ENCODE assay signal across 10 mouse cellular contexts in the genomic region with DNA sequence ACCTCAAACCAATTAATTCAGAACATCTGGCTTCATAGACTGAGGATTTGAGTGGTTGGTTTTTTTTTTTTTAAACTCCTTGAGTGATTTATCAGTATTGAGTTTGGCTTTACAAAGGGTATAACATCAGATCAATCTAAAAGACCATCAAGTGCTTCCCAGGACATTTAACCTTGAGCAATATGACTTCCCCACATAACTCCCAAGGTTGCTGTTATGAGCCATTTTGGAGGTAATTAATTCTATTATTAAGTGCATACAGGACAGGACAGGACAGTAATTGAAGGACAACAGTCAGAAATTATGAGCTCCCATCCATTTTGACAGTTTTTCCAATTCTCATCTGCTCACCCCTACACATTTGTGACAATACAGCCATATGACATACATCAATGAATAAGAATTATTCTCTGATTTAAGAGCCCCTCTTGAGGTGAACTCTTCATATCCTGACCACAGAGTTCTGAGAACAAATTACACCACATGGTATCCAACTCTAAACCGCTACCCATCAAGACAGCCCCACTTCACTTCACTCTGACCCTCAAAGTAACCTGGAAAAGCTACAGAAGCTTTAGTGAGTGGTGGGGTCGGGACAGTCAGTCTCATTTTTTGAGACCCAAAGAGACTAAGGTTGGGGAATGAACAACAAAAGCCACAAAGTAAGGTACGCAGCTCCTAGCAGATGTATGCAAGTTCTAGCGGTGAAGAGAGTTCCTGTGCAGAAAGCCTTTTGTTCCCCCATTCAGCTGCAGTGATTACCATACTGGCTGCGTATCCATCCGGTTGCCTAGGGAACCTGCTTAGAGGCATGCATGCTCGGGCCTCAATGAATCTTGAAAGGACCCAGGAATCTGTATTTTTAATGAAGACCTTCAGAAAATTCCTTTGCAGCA. TPM values are rescaled to one million over a fixed set of nuclear protein-coding genes. Genes with fewer than 3 reads are reported as not detected.
DNase-seq lines count a peak whose midpoint lies in the region; ATAC-seq lines count a peak whose summit lies in the region.
"Had no signal": no experiment of that assay in that cellular context is flagged by ENCODE, and none has a peak within 500 bp of the region (broad histone marks: within the 10 kb centered on the region; RNA-seq: fewer than 3 reads in every experiment).

No protein-coding gene starts in this region.

- intact Hi-C loops in left cerebral cortex, postnatal 14 days (cut with DNase I) = no loop called here

- H3K9me3 ChIP-seq in embryonic facial prominence, embryonic 11.5 days (replicated peaks; ENCODE audit: control insufficient read depth, low read length) = no peaks in the 10 kb centered on the region
- H3K9me3 ChIP-seq: stomach, embryonic 15.5 days had no signal

- H3K36me3 ChIP-seq in embryonic facial prominence, embryonic 11.5 days (replicated peaks; ENCODE audit: control insufficient read depth, insufficient read depth, low read depth, low read length) = no peaks in the 10 kb centered on the region
- H3K36me3 ChIP-seq: stomach, embryonic 15.5 days had no signal

- WGBS in embryonic facial prominence, embryonic 11.5 days = 24% methylated on average over 7 of the region's 7 CpGs

- no peak overlapping the region; the same call in 1 of the 2 replicates for H3K4me2 ChIP-seq in embryonic facial prominence, embryonic 11.5 days (ENCODE audit: low read depth, low read length)
- H3K4me2 ChIP-seq: stomach, embryonic 15.5 days had no signal

- peak; percentile 95 for ATAC-seq in embryonic facial prominence, embryonic 11.5 days (replicated peaks; ENCODE audit: insufficient number of reproducible peaks, low FRiP score, low TSS enrichment, low read depth)
- ATAC-seq in erythroid progenitor cell, adult 5-6 weeks (replicated peaks; ENCODE audit: low FRiP score, poor library complexity, severe bottlenecking) = no peak
- ATAC-seq: intestine, postnatal 0 days had no signal

- H3K4me1 ChIP-seq in embryonic facial prominence, embryonic 11.5 days (ENCODE audit: control insufficient read depth, insufficient read depth, low read length) = no peaks in the 10 kb centered on the region
- H3K4me1 ChIP-seq: stomach, embryonic 15.5 days had no signal

- no peak overlapping the region for H3K27ac ChIP-seq in embryonic facial prominence, embryonic 11.5 days (replicated peaks; ENCODE audit: low read depth, low read length)
- H3K27ac ChIP-seq: stomach, embryonic 15.5 days had no signal

- no peak overlapping the region for H3K4me3 ChIP-seq in embryonic facial prominence, embryonic 11.5 days (ENCODE audit: low read depth, low read length)
- H3K4me3 ChIP-seq: stomach, embryonic 15.5 days had no signal

- H3K27me3 ChIP-seq in embryonic facial prominence, embryonic 11.5 days (ENCODE audit: control insufficient read depth, insufficient read depth, low read length) = no peaks in the 10 kb centered on the region
- H3K27me3 ChIP-seq: stomach, embryonic 15.5 days had no signal

- peak; percentile 84 for DNase-seq in embryonic facial prominence, embryonic 11.5 days (ENCODE audit: low spot score)
- peak; percentile 32 to 49 for DNase-seq in frontal cortex, postnatal 10 days (ENCODE audit: low spot score in 2 of 2)
- DNase-seq in left cerebral cortex, postnatal 14 days (ENCODE audit: low spot score in 2 of 2) = peak; percentile 59 to 76
- peak; percentile 72 for DNase-seq in retina, embryonic 14.5 days (ENCODE audit: low spot score)
- DNase-seq in cerebellum, adult 8-10 months = no peak
- DNase-seq in thymus, postnatal 4 days = no peak
- no peak for DNase-seq in spleen, postnatal 4 days (ENCODE audit: low spot score in 2 of 2)

- no peak overlapping the region for H3K9ac ChIP-seq in embryonic facial prominence, embryonic 11.5 days (replicated peaks; ENCODE audit: low read length)
- H3K9ac ChIP-seq: stomach, embryonic 15.5 days had no signal

RNA-seq across cellular contexts. Expression of gene Gm21962, which starts 11.8 kb away (rescaled TPM):
- polyA plus RNA-seq in embryonic facial prominence, embryonic 11.5 days (2014; fragmentation: Nextera tagmentation; extraction: Ambion mirVana) = not detected in 2 replicates
- not detected for total RNA-seq in left cerebral cortex, postnatal 14 days (2021)
- total RNA-seq in erythroid progenitor cell, adult 5-6 weeks (2015; ENCODE audit: low replicate concordance) = not detected in 2 replicates
- 0.77 TPM in 1 of 2 replicates, not detected in the other for total RNA-seq in erythroid progenitor cell, adult 5-6 weeks (2017; ENCODE audit: low replicate concordance)
- polyA plus RNA-seq: intestine, postnatal 0 days; stomach, embryonic 15.5 days had no signal

Comparison
In these comparisons a context has a peak if more than half of its experiments do, and no peak if none do; other contexts are left out.
1. DNase-seq: peak in embryonic facial prominence, embryonic 11.5 days (single experiment), frontal cortex, postnatal 10 days (2 of 2), left cerebral cortex, postnatal 14 days (2 of 2) and retina, embryonic 14.5 days (single experiment); none in cerebellum, adult 8-10 months (single experiment), thymus, postnatal 4 days (single experiment) and spleen, postnatal 4 days (0 of 2).